Mouse (Mus musculus) thymus, postnatal 0 days (tissue): Measurements from ENCODE around the gene Cog2. TPM values are rescaled to one million over a fixed set of nuclear protein-coding genes. Genes with fewer than 3 reads are reported as not detected.
A peak's percentile ranks its signal among the peaks of the same experiment; 100 is the strongest.

Source experiments
- DNase-seq: peaks from one replicate; pipeline ENCODE4 v3.0.0-alpha.2; 2015; ENCODE audit warnings: low spot score
- polyA plus RNA-seq: library from polyadenylated mRNA; unstranded; fragments of >200 nt; fragmentation: Nextera tagmentation; extraction: Ambion mirVana; gene quantifications from 2 replicates; pipeline ENCODE4 v1.2.1, GENCODE M21; 2015

Gene Cog2
- 35.6 and 40.5 TPM in 2 replicates for polyA plus RNA-seq

GRCm38 (mm10) chr8:124520249-124521080 is at the start of gene Cog2:
Gene Cog2 (plus strand): TSS chr8:124520767.
- DNase-seq = peak; percentile 95

DNA sequence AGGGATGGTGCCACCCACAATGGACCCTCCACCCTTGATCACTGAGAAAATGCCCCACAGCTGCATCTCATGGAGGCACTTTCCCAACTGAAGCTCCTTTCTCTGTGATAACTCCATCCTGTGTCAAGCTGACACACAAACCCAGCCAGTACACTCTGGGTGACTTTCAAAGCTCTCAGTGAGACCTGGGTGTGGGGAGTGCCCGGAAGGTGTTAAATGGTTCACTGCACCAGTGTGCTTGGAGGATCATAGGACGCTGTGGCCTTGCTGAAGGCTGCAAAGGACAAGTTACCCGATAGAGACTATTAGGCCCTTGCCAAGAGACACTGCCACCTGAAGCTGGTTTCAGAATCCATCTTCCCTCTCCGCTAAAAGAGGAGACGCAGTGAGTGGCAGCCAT is 44.9 kb upstream of the Cog2 start:
- DNase-seq = no peak

DNA sequence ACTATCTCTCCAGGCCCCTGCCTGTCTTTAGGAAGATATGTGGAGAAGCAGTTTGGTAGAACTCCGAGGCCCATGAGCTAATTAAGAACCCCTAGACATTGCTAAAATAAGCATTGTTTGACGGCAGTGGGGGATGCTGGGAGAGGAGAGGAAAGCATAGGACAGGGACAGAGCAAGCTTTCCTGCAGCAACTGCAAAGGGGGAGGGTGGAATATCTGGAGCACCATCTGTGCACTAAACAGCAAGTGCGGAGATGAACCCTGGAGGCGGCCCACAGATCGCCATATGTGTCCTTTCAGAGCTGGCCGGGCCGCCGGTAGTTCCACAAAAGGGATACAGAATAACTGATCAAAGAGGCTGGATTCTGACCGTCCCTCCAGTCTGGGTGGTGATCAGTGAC is 43.9 kb upstream of the Cog2 start:
- no peak for DNase-seq

DNA sequence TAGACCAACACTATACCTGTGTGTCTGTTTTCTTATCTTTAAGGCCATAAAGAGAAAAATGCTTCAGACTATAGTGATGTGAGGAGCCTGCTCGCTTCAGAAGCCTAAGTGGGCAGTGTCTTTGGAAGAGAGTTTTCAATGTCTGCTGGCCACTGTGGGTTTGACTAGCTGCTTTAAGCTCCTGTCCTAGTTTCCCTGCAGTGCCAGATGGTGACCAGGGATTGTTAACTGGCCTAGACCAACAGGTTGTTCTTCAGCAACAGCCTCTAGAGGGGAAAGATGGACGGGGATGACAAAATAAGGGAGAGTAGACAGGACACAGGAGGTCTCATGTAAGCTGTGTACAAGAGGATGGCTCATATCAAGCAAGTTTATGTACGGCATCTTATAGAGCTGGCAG is 41.3 kb upstream of the Cog2 start:
- DNase-seq = no peak

DNA sequence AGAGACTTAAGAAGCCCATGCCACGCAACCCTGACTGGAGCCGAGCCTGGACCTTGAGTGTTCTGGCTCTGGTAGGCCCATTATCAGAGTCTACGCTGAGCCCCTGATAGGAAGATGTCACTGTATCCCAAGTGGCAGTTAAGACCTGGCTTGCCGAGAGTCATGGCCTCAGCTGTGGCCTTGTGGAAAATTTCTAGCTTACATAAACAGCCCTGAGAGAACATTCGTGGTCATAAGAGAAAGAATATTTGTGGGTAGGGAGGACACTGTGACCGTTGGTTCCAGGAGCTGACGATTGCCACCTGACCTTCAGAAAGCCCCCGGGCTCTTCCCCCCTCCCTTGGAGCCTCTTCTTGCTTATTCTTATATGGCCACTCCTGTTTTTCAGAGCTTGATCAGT is 40.2 kb upstream of the Cog2 start:
- no peak for DNase-seq

GRCm38 (mm10) chr8:124482790-124483189 is 37.8 kb upstream of the Cog2 start:
- DNase-seq = no peak

DNA sequence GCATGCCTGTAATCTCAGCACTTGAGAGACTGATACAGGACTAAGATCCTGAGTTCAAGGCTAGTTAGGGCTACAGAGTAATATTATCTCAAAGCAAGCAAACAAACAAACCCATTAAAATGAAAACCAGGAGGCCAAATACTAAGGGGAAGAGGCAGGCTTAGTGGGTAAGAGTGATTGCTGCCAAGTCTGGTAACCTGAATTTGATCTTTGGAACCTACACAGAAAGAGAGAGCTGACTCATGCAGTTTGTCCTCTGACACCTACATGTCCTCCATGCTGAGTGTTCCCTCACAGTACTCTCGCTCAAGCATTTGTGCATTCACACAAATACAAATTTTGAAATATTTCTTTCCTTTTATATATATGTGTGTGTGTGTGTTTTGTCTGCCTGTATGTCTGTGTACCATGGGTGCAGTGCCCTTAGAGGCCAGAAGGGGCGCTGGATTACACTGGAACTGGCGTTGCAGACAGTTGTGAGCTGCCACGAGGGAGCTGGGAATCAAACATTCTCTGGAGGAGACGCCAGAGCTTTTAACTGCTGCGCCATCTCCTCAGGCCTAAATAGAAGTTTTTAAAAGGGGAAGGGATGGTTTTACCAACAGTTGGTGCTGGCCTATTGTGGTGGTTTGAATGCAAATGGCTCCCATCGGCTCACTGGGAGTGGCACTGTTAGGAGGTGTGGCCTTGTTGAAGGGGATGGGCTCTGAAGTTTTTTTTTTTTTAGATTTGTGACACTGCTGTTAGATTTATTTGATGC is 37.0 kb upstream of the Cog2 start:
- DNase-seq = no peak

- no peak for DNase-seq
Measured at GRCm38 (mm10) chr8:124489311-124489710, 31.3 kb upstream of the Cog2 start.

GRCm38 (mm10) chr8:124489786-124490185 is 30.8 kb upstream of the Cog2 start:
- no peak for DNase-seq

GRCm38 (mm10) chr8:124494397-124494796 is 26.2 kb upstream of the Cog2 start:
- no peak for DNase-seq

- DNase-seq = no peak
Measured at GRCm38 (mm10) chr8:124494955-124495354, 25.6 kb upstream of the Cog2 start.

DNA sequence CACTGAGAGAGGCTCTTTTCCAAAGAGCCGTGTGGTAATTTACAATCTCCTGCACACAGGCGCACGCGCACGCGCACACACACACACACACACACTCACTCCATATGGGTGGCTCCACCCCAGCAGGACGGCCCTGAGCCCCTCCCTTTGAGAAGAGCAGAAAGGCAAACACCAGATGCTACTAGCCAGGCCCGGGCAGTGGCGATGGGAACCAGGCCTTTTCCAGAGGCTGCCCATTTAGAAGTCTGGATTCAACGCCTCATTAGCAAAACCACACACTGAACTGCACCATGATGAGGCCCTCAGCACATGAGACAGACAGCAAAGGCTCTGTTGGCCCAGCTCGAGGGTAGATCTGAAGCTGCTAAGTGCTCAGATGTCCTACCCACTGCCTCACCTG is 24.9 kb upstream of the Cog2 start:
- no peak for DNase-seq

GRCm38 (mm10) chr8:124496266-124496665 is 24.3 kb upstream of the Cog2 start:
- no peak for DNase-seq

- DNase-seq = no peak
Measured at GRCm38 (mm10) chr8:124496871-124497270, 23.7 kb upstream of the Cog2 start.

GRCm38 (mm10) chr8:124498398-124498797 is 22.2 kb upstream of the Cog2 start:
- DNase-seq = no peak

- no peak for DNase-seq
Measured at GRCm38 (mm10) chr8:124499236-124499937, 21.2 kb upstream of the Cog2 start.

DNA sequence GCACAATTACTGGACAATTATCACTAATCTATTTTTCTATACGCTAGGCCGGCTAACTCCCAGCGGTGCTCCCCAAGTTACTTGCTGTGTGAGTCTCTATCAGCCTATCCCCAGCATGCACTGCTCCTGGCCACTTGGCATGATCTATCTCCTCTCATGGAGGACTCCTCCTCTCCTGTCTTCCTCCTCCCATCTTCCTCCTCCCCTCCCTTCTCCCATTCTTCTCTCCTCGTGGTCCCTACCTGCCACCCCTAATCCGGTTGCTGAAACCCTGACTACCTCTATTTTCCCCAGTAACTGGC is 20.7 kb upstream of the Cog2 start:
- DNase-seq = no peak

GRCm38 (mm10) chr8:124505626-124506025 is 14.9 kb upstream of the Cog2 start:
- DNase-seq = no peak

DNA sequence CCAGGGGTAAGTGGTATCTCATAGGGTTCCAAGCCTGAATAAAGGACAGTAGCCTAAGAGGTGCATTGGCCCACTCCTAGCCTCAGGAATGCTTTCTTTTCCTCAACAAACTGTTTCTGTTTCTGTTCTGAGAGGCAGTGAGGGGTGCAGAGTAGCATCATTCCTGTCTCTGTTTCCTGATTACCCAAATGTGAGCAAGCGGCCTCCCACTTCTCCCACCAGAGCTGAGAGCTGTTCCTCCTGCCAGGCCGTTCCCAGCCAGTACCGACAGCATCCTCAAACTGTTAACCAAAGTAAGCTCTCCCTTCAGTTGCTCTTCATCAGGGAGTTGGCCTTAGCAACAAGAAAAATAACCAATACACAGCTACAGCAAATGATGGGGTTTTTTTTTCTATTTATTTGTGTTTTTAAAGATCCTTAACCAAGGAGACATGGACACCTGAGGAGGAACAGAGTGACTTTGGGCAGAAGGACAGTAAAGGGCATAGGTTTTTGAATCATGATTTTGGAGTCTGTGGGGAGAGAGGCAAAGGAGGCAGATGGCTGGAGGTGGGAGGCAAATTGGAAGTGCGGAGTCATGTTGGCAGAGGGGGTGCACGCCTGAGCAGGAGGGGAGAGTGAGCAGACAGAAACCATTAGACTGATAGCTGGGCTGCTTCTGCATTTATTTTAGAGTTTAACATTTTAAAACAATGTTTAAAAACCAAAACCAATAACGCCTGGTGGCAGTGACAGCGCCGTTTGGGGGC is 12.8 kb upstream of the Cog2 start:
- DNase-seq = no peak

DNA sequence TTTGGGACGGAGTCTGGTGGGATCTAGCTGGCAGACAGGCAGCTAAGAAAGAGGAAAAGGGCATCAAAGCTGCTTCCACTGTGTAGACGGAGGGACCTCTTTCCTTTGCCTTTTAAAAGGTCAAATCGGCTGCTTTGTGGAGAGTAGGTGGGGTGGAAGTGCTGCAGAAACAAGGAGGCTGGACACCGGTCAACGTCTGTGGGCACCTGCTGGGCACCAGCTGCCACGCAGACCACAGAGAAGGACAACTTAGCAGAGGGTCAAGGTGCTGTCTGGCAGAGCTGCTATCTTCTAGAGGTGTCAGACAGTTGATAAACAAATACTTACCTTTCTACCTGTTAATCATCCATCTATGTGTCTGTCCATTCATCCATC is 12.3 kb upstream of the Cog2 start:
- DNase-seq = no peak

- DNase-seq = peak; percentile 45
Measured at GRCm38 (mm10) chr8:124509156-124509555, 11.4 kb upstream of the Cog2 start.

GRCm38 (mm10) chr8:124516039-124516438 is 4.5 kb upstream of the Cog2 start:
- DNase-seq = no peak
